Mouse (Mus musculus) 3134 (cell line): ENCODE measurements around the gene Gm17175.
"Not testable (repeated sequence)": the region's sequence is repeated elsewhere in the genome, so short reads cannot be mapped to it uniquely, and the experiment has no call there.

Source experiments
- DNase-seq: peaks from one replicate; pipeline ENCODE4 v3.0.0-alpha.2; 2011; ENCODE audit warnings: low spot score; ENCODE audit not compliant: insufficient read length; ENCODE audit errors: extremely low read depth

Gene Gm17175

GRCm38 (mm10) chr14:51573963-51574362 is at the start of gene Gm17175:
TSS of gene Gm17175 (minus strand) at chr14:51574063.
- DNase-seq = not testable (repeated sequence)

- no peak for DNase-seq
Measured at GRCm38 (mm10) chr14:51611210-51611609, 37.3 kb upstream of the Gm17175 start, which contains the start of gene Gm17078. TSS of gene Gm17078 (minus strand) at chr14:51611310.

GRCm38 (mm10) chr14:51592039-51592438 is 18.2 kb upstream of the Gm17175 start, which contains the start of gene Gm17174:
TSS of gene Gm17174 (minus strand) at chr14:51592139.
- DNase-seq = not testable (repeated sequence)

GRCm38 (mm10) chr14:51552490-51552889 is 21.4 kb downstream of the Gm17175 start, which contains the start of gene Gm5622:
TSS of gene Gm5622 (plus strand) at chr14:51552790.
- DNase-seq = no peak
